Mouse (Mus musculus): ENCODE data around the gene Vinac1.
"Not testable (repeated sequence)": the region's sequence is repeated elsewhere in the genome, so short reads cannot be mapped to it uniquely, and the experiment has no call there.

The Vinac1 gene

DNA sequence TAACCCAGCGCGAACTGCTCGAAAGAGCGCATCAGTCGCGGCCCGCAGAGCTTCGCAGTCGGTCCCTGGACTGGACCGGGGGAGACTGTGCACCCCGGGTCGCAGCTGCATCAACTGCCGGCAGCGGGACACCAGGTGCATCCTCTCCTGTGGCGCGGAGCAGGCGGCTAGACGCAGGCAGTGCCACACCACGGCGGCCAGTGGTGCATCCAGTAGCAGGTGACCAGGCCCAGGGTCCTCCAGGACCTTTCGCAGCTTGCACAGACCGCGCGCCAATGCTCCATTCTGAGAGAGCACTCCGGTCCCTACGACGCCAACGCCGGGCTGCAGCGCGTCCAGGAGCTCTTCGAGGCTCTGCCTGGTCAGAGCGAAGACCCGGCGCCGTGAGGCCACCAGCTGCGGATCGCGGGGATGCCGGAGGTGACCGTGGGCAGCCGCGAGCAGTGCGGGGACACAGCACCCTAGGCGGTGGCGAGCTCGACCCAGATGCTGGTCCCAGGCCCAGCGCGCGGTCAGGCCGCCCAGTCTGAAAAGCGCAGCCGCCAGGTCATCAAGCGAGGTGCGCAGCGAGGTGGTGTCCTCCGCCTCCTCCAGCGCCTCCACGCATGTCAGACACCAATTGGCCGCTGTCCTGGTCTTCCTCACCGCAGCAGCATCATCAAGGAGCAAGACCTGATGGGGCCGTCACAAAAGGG is 8.9 kb downstream of the Vinac1 start:
- DNase-seq (ENCODE audit: low spot score in 2 of 2) = no peak

DNA sequence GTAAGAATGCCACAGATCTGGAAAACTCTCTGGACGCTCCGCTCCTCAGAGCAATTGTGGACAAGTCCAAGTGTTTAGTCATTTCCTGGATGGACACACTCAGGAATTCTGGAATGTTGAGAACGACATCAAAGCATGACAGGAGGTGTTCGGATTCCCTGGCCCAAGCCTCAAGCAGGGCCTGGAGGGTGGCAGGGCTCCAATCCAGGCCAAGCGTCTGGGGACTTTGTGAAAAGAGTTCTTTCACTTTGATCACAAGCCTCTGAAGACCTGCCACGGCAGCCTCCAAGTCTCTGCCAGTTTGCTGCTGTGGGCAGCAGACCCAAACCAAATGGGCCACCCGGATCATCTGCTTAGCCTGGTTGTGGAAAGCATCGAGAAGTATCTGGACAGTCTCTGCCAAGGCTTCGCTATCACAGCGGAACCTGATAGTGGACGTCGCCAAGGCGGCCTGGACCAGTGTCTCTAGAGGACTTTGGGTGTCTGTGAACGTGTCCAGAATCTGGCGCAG is 9.5 kb downstream of the Vinac1 start:
- peak in 1 of 2 experiments; percentile 9 for DNase-seq (ENCODE audit: low spot score in 2 of 2)

DNA sequence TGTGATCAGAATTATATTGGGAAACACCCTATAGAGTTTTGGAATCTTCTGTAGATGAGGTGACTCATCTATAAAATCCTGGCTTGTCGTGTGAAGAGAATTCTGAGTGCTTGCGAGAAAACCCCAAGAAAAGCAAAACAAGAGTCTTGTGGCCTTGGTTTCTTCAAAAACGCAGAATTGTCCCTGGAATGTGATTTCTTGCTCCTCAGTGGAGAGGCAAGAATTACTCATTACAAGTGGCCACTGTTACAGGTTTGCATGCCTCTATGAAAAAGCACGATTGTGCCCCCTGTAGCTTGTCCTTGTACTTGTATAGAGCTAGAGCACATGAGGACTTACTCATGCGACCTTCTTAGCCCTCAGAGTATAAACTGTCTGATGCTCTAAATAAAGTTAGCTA is 12.6 kb downstream of the Vinac1 start:
- no peak for DNase-seq (ENCODE audit: low spot score in 2 of 2)

DNA sequence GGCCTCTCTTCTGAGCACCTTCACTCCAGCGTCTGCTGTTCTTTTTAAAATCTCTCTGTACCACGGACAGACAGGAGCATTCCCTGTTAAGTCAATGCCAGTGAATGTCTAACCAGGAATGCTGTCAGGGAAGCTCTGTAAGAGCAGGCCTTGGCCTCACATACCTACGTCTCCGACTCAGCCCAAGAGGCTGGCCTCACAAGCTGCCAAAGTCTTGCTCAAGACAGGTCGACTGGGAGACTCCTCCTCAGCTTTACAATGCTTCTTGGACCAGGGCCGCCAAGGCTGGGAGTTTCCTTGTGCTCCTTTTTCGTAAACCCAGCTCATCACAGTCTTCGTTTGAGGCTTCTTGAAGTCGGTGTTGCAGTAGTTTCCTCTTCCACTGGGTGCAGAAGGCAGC is 23.2 kb downstream of the Vinac1 start:
- DNase-seq (ENCODE audit: low spot score in 2 of 2) = no peak

DNA sequence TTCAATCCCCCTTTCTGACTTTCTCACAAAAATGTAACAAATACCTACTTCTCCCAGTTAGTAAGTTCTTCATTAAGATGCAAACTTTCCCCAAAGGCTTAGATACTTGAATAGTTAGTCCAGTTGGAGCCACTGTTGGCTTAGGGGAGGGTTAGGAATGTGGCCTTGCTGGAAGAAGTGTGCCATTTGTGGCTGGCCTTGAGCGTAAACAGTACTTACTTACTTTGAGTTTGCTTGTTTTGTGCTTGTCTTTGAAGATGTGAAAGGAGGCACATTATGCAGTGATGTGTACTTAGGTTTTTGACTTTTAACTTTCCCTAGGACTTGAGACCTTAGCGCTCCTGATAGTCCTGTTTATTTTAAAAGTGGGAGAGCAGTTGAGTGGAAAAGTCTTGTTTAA is 27.9 kb downstream of the Vinac1 start:
- no peak for DNase-seq (ENCODE audit: low spot score in 2 of 2)

DNA sequence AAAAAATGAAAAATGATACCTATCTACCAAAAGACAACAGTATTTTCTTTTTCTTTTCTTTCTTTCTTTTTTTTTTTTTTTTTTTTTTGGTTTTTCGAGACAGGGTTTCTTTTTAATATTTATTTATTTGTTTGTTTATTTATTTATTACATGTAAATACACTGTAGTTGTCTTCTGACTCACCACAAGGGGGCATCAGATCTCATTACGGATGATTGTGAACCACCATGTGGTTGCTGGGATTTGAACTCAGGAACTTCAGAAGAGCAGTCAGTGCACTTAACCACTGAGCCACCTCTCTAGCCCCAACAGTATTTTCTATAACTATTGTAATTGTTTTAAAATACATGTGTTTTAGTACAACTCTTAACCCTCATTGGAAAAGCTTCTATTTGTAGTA is 39.1 kb downstream of the Vinac1 start:
- DNase-seq (ENCODE audit: low spot score in 2 of 2) = not testable (repeated sequence)

DNA sequence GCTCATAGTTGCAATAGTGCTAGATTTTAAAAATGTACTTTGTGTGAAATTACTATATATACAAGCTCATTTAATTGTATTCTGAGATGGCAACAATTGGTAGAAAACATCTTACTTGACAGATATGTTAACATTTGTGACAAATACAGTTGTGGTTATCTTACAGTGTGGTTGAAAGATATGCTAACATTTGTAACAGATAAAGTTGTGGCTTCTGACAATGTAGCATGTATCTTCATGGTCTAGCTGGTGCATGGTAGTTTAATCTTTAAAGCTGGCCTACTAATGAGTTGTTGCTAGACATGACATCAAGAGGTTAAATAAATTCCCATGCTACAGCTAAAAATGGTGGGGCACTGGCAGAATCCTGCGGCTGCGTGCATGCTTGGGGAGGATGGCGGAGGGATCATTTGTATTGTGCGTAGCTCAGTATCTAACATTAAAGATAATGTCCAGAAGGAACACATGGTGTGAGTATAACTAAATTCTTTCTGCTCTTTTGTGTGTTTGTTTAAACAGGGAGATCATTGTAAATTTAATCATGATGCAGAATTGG is 41.7 kb downstream of the Vinac1 start:
- DNase-seq (ENCODE audit: low spot score in 2 of 2) = no peak

DNA sequence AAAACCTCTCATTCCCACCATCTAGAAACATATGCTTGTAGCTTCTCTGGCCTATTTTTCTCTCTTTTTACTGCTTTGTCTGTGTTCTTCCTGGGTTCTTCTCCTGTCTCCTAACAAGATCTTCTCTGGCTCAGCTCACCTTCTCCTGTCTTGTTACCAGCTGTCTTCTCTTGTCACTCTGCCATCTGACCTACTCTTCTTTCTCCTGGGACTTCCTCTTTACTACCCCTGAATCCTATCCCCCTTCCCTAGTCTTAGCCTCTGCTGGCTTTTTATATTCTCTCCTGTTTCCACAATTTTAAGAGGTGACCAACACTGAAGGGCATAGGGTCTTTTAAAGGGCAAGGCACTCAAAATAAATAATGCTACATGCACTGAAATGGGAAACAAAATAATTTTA is 43.1 kb downstream of the Vinac1 start:
- no peak for DNase-seq (ENCODE audit: low spot score in 2 of 2)

DNA sequence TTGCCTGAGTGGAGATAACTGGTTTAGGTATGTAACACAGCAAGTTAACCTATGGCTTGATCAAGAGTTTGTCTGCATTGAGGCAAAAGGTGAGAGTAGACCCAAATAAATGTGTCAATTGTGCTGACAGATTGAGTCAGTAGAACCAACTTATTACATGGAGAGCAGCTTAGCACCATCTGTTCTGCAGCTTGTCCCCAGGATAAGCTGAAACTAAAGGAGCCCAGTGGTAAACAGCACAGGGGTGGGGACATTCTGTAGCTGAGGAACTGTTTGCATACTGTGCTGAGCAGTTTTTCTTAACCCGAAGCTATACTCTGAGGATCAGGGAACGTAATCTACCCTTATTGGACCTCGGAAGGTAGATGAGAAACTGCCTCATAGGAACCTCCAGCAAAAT is 63.2 kb downstream of the Vinac1 start:
- peak in 1 of 2 experiments; percentile 15 for DNase-seq (ENCODE audit: low spot score in 2 of 2)

DNA sequence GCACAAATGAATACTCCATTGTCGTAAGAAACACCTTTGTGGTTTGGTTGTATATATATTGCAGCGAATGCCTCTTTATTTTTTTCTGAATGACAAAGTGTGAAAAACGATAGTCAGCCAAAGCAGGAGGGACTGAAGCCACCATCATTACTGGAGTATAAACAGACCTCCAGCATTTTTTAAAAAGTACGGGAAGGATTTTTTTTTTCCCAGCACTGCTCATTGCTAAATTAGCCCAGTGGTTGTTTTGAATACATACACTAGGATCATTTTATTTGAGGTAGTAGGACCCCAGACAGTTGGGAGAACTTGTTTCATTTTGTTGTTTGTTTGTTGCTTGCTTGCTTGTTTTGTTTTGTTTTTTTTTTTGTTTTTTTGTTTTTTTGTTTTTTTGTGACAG is 72.4 kb downstream of the Vinac1 start:
- DNase-seq (ENCODE audit: low spot score in 2 of 2) = no peak

Measured in left cerebral cortex, adult 9 months (tissue).